Mouse (Mus musculus) CD4-positive, CD25-positive, alpha-beta regulatory T cell (primary cell): Measurements from ENCODE around the gene Dnajc11. TPM values are rescaled to one million over a fixed set of nuclear protein-coding genes. Genes with fewer than 3 reads are reported as not detected.

Source experiments
- polyA plus RNA-seq: library from polyadenylated mRNA; unstranded; fragments of 100-300 nt; shearing (Covaris generic); gene quantifications from one replicate; pipeline ENCODE4 v1.2.1, GENCODE M21; 2017

Gene Dnajc11
- 52.4 TPM for polyA plus RNA-seq

DNA sequence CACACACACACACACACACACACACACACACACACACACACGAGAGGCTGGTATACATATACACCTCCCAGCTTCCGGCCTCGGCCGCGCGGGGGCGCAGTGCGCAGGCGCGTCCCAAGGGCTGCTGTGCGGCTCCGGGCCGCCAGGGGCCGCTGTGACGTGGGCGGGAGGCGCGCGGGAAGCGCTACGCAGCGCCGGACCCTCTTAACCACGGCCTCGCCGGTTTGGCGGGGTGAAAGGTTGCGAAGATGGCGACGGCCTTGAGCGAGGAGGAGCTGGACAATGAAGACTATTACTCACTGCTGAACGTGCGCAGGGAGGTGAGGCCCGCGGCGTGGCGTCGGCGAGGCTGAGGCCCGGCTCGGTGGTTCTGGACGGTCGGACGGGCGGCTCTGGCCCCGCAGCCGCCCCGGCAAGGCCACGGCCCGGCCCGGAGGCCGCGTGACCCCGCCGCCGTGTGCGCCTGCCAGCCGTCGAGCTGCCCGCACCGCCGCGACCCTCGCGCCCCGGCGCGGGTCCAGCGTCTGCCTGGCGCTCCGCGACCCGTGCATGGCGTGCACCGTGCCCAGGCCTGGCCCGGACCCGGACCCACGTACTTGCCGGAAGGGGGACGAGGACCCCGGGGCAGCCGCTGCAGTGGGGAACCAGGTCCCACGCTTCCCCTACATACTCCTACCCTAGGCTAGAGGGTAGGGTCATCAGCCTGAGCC, at the start of gene Dnajc11:
Gene Dnajc11, plus strand, starts transcription at position 187 of the 710 bp plus-strand sequence.

DNA sequence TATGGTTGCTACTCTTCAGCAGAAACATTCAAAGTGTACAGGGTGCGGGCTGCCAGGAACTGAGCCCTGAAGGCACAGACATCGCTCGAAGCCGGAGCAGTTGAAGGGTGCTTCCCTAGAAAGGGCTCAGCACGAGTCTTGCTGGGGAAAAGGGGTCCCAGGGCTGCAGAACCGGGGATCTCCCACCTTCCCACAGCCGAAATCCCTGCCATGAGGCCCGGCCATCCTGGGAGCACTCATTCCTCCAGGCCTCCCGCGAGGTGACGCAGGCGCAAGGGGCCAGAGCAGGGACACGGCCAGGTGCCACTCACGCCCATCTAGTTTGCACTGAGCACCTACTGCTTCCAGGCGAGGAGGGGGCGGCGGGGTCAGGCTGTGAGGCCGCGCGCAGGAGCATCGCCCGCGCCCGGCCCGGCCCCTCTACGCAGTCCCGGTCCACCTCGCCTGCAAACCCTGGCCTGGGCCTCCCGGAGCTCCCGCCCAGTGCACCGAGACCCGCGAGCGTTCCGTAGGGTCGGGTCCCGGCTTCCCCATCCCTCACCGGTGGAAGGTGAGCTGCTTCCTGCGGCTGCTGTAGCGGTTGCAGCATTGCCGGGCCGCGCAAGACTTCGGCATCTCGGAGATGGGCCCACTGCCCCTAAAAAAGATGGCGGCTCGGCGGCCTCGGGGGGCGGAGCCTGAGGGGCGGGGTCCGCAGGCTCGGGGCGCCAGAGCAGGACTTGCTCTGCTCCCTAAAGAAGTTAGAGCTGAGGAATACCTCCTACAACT, 55.0 kb downstream of the Dnajc11 start, which contains the start of gene Thap3:
Gene Thap3, minus strand, starts transcription at position 656 of the 768 bp plus-strand sequence.

DNA sequence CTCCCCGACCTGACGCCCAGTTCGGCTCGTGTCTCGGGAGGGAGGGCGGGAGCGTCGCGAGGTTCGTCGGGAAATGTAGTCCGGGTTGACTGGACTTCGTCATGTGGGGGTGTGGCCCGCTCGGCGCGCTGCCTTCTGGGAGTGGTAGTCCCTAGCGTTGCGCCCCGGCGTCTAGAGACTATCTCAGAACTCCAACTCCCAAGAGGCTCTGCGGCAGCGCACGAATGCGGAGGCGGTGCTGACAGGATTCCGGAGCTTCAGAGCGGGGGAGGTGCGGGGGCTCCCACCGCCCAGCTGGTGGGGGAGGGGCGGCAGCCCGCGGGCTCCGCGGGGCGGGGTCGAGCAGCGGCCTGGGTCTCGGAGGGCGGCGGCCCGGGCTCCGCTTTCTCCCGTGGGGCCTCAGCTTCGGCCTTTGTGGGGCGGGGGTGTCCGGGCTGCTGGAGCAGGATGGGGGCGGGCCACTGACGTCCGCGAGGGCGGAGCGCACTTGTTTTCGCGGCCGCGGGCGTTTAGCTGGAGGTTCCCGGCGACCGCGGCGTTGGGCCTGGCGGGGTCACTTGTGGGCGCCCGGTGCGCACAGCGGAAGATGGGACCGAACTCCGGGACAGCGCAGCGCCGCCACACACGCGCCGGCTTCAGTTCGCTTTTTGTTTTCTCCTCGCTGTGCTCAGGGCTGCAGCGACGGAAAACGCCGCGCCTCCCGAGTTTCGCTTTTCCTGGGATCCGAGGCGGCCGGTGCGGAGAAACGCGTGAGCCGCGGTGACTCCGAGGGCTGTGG, 62.9 kb downstream of the Dnajc11 start, which contains the start of gene Phf13:
Gene Phf13, minus strand, starts transcription at position 86 of the 778 bp plus-strand sequence.

DNA sequence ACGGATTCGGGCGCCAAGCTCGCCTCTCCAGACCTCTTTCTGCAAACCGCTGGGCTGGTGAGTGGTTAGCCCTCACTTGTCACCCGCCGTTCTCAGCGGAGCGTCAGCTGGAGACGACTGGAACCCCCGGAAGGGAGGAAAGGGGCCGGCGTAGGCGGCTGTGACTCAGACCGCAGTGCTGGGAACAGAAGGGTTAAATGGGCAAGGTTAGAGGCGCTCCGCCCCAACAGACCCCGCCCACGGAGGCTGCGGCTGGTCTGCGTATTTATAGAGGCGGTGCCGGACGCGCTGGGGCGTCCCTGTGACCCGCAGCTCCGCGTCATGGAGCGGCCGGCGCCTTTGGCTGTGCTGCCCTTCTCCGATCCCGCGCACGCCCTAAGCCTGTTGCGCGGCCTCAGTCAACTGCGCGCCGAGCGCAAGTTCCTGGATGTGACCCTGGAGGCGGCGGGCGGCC, 75.2 kb downstream of the Dnajc11 start, which contains the start of gene Klhl21:
Gene Klhl21, plus strand, starts transcription at position 182 of the 454 bp plus-strand sequence.

DNA sequence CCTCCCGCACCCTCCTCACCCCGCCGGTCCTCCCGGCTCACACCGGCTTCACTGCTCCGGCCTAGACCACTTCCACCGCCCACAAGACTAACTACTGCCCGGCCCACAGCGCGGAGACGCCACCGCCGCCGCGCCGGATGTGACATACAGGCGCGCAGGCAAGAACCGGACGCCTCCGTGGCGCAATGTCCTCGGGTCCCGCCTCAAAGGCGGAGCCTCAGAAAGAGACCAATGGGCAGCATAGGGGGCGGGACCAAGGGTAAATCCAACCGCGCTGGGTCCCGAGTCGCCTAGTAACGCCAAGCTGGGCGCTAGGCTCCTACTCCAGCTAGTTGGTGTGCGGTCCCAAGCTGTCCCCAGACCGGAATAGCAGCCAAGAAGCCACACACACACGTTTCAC, 94.0 kb downstream of the Dnajc11 start, which contains the start of gene Zbtb48:
Gene Zbtb48, minus strand, starts transcription at position 148 of the 400 bp plus-strand sequence.

Other genes with a start within 250 kb of the Dnajc11 start
- gene Camta1, start 71.8 kb upstream of the Dnajc11 start, polyA plus RNA-seq: 41.4 TPM
- gene Thap3, start 55.3 kb downstream of the Dnajc11 start, polyA plus RNA-seq: 107 TPM
- gene Phf13, start 62.6 kb downstream of the Dnajc11 start, polyA plus RNA-seq: 15.8 TPM
- gene Klhl21, start 75.1 kb downstream of the Dnajc11 start, polyA plus RNA-seq: 21.9 TPM
- 32.0 TPM for gene Zbtb48, start 94.0 kb downstream of the Dnajc11 start, polyA plus RNA-seq
- not detected for gene Tas1r1, start 104.9 kb downstream of the Dnajc11 start, polyA plus RNA-seq
- 49.3 TPM for gene Nol9, start 105.6 kb downstream of the Dnajc11 start, polyA plus RNA-seq
- 8.7 TPM for gene Plekhg5, start 138.8 kb downstream of the Dnajc11 start, polyA plus RNA-seq
- gene Tnfrsf25, start 182.2 kb downstream of the Dnajc11 start, polyA plus RNA-seq: 212 TPM
- gene Espn, start 218.7 kb downstream of the Dnajc11 start, polyA plus RNA-seq: 52.1 TPM
- gene Hes2, start 225.2 kb downstream of the Dnajc11 start, polyA plus RNA-seq: not detected
- 68.7 TPM for gene Acot7, start 244.4 kb downstream of the Dnajc11 start, polyA plus RNA-seq